Mouse (Mus musculus): ENCODE results near the gene Pcdh15. TPM values are rescaled to one million over a fixed set of nuclear protein-coding genes. Genes with fewer than 3 reads are reported as not detected.

The Pcdh15 gene
- total and polyA plus RNA-seq, 3 experiments, result not detected

GRCm38 (mm10) chr10:74129192-74129591 is 1030.0 kb downstream of the Pcdh15 start (continued):
- no peak for TF ChIP-seq POLR2AphosphoS5 (IDR thresholded peaks at IDR 0.05; ENCODE audit: borderline replicate concordance, low read depth, low read length)
- TF ChIP-seq TCF12 (IDR thresholded peaks at IDR 0.05; ENCODE audit: low read depth, low read length), result no peak
- no peak for TF ChIP-seq JUND (IDR thresholded peaks at IDR 0.05; ENCODE audit: low read depth, low read length)

DNA sequence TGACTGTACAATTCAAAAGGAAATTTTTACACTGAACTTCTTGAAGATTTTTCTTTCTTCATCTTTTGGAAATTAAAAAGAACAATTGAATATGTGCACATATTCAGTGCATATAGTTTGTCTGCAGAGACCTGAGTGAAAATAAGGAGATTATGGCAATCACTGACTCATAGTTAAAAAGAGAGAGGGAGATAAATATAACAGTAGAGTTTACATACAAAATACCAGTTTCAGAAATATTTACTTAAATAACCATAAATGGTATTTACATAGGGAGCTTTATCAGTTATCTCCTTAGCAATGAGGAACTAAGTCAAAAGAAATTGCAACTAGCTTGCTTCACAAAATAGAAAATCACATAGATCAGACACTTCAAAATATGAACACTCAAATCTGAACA is 1030.5 kb downstream of the Pcdh15 start:
- H3K9me3 ChIP-seq (replicated peaks; ENCODE audit: insufficient read depth, low read length), result no peaks in the 10 kb centered on the region
- no peaks in the 10 kb centered on the region for H3K79me2 ChIP-seq (ENCODE audit: control insufficient read depth, insufficient read depth, low read length, poor library complexity)
- no peak overlapping the region for H3K4me3 ChIP-seq (ENCODE audit: control insufficient read depth in 1 of 2, insufficient read depth in 1 of 2, low read depth in 2 of 2, low read length in 2 of 2)
- no peaks in the 10 kb centered on the region for H3K36me3 ChIP-seq (ENCODE audit: control insufficient read depth in 1 of 2, insufficient read depth in 2 of 2, low read length in 2 of 2)
- no peak overlapping the region for H3K27ac ChIP-seq (ENCODE audit: control insufficient read depth, low read depth, low read length)
- H3K9ac ChIP-seq (ENCODE audit: control insufficient read depth, low read depth, low read length, poor library complexity, severe bottlenecking), result no peak overlapping the region
- no peaks in the 10 kb centered on the region for H3K27me3 ChIP-seq (ENCODE audit: control insufficient read depth in 1 of 2, insufficient read depth in 2 of 2, low read length in 2 of 2)
- no peak for DNase-seq (ENCODE audit: low read depth, low spot score)
- TF ChIP-seq MYC (IDR thresholded peaks at IDR 0.05; ENCODE audit: low read depth, low read length), result no peak
- no peaks in the 10 kb centered on the region for H3K4me1 ChIP-seq (ENCODE audit: control insufficient read depth in 1 of 2, insufficient read depth in 2 of 2, low read length in 2 of 2)

GRCm38 (mm10) chr10:74130805-74131204 is 1031.7 kb downstream of the Pcdh15 start:
- H3K27ac ChIP-seq (ENCODE audit: control insufficient read depth, low read depth, low read length), result no peak overlapping the region
- no peaks in the 10 kb centered on the region for H3K36me3 ChIP-seq (ENCODE audit: control insufficient read depth in 1 of 2, insufficient read depth in 2 of 2, low read length in 2 of 2)
- no peaks in the 10 kb centered on the region for H3K4me1 ChIP-seq (ENCODE audit: control insufficient read depth in 1 of 2, insufficient read depth in 2 of 2, low read length in 2 of 2)
- no peak for DNase-seq (ENCODE audit: low read depth, low spot score)
- H3K9me3 ChIP-seq (replicated peaks; ENCODE audit: insufficient read depth, low read length), result no peaks in the 10 kb centered on the region
- H3K27me3 ChIP-seq (ENCODE audit: control insufficient read depth in 1 of 2, insufficient read depth in 2 of 2, low read length in 2 of 2), result no peaks in the 10 kb centered on the region
- no peaks in the 10 kb centered on the region for H3K79me2 ChIP-seq (ENCODE audit: control insufficient read depth, insufficient read depth, low read length, poor library complexity)
- no peak overlapping the region for H3K9ac ChIP-seq (ENCODE audit: control insufficient read depth, low read depth, low read length, poor library complexity, severe bottlenecking)
- TF ChIP-seq JUND (IDR thresholded peaks at IDR 0.05; ENCODE audit: low read depth, low read length), result no peak
- no peak for TF ChIP-seq GATA1 (IDR thresholded peaks at IDR 0.05; ENCODE audit: low read depth, low read length)
- no peak for TF ChIP-seq ZMIZ1 (IDR thresholded peaks at IDR 0.05; ENCODE audit: low read depth, low read length)
- TF ChIP-seq GABPA (IDR thresholded peaks at IDR 0.05; ENCODE audit: low read depth, low read length), result no peak
- no peak for TF ChIP-seq POLR2A (IDR thresholded peaks at IDR 0.05; ENCODE audit: control insufficient read depth in 1 of 2, insufficient read depth in 1 of 2, low read depth in 1 of 2, low read length in 2 of 2, poor library complexity in 1 of 2)
- TF ChIP-seq MYC (IDR thresholded peaks at IDR 0.05; ENCODE audit: low read depth, low read length), result no peak
- no peak for TF ChIP-seq MYB (IDR thresholded peaks at IDR 0.05; ENCODE audit: low read depth, low read length)
- TF ChIP-seq CTCF (IDR thresholded peaks at IDR 0.05 in 2 of 3, conservative IDR thresholded peaks at IDR 0.05 in 1 of 3; ENCODE audit: control insufficient read depth in 1 of 3, insufficient read depth in 1 of 3, low read depth in 2 of 3, low read length in 3 of 3, poor library complexity in 1 of 3, severe bottlenecking in 1 of 3), result no peak
- TF ChIP-seq RCOR1 (IDR thresholded peaks at IDR 0.05; ENCODE audit: low read depth, low read length), result no peak
- TF ChIP-seq TBP (IDR thresholded peaks at IDR 0.05; ENCODE audit: low read depth, low read length), result no peak
- no peak for TF ChIP-seq BHLHE40 (IDR thresholded peaks at IDR 0.05; ENCODE audit: borderline replicate concordance, low read depth, low read length)
- no peak for TF ChIP-seq CHD1 (IDR thresholded peaks at IDR 0.05; ENCODE audit: low read depth, low read length)
- no peak for TF ChIP-seq USF1 (IDR thresholded peaks at IDR 0.05; ENCODE audit: low read depth, low read length)
- TF ChIP-seq POLR2AphosphoS5 (IDR thresholded peaks at IDR 0.05; ENCODE audit: borderline replicate concordance, low read depth, low read length), result no peak
- no peak for TF ChIP-seq MAFK (IDR thresholded peaks at IDR 0.05; ENCODE audit: borderline replicate concordance, low read depth, low read length)
- no peak for TF ChIP-seq HCFC1 (IDR thresholded peaks at IDR 0.05; ENCODE audit: low read depth, low read length)
- no peak for TF ChIP-seq ZKSCAN1 (IDR thresholded peaks at IDR 0.05; ENCODE audit: low read depth, low read length)
- TF ChIP-seq TAL1 (IDR thresholded peaks at IDR 0.05; ENCODE audit: low read length), result no peak
- H3K4me3 ChIP-seq (ENCODE audit: control insufficient read depth in 1 of 2, insufficient read depth in 1 of 2, low read depth in 2 of 2, low read length in 2 of 2), result no peak overlapping the region

Measured in MEL (cell line).